Mouse (Mus musculus) C2C12 (cell line): ENCODE measurements at regions not wholly inside any gene's neighbourhood (a gene's known extent, or its start where the extent isn't known, plus 50 kb on each side); places are given as distances from the start of the nearest gene placed in this dataset.

Experiments
- H3K27me3 ChIP-seq: one replicate; pipeline ENCODE4 v1.6.1; 2011; ENCODE audit not compliant: control insufficient read depth, insufficient read depth, insufficient read length
- H3K36me3 ChIP-seq: one replicate; pipeline ENCODE4 v1.6.1; 2011; ENCODE audit not compliant: control insufficient read depth, insufficient read depth
- H3K4me3 ChIP-seq: one replicate; pipeline ENCODE4 v1.5.1; 2011; ENCODE audit warnings: mild to moderate bottlenecking, control low read depth; ENCODE audit not compliant: poor library complexity, insufficient read depth, severe bottlenecking
- H3K79me2 ChIP-seq: one replicate; pipeline ENCODE4 v1.6.1; 2011; ENCODE audit not compliant: control insufficient read depth, insufficient read depth
- H3K79me3 ChIP-seq: one replicate; pipeline ENCODE4 v1.6.1; 2011; ENCODE audit warnings: low read depth, control low read depth
- H3ac ChIP-seq: one replicate; pipeline ENCODE3; 2011; ENCODE audit warnings: low read depth; ENCODE audit not compliant: control insufficient read depth, insufficient read length
- CEBPB ChIP-seq: IDR thresholded peaks from one replicate; pipeline ENCODE4 v1.6.1; 2011; ENCODE audit warnings: low read depth, mild to moderate bottlenecking, control low read depth, moderate library complexity
- CTCF ChIP-seq: IDR thresholded peaks from one replicate; pipeline ENCODE4 v1.5.1; 2011; ENCODE audit not compliant: control insufficient read depth, insufficient read depth, insufficient read length
- FOSL1 ChIP-seq: IDR thresholded peaks from one replicate; pipeline ENCODE4 v1.8.0; 2011; ENCODE audit warnings: mild to moderate bottlenecking, low read length; ENCODE audit not compliant: poor library complexity, insufficient read depth, severe bottlenecking
- MAX ChIP-seq: IDR thresholded peaks from one replicate; pipeline ENCODE4 v1.6.1; 2011; ENCODE audit warnings: mild to moderate bottlenecking, control low read depth
- MYOD1 ChIP-seq: IDR thresholded peaks from one replicate; pipeline ENCODE4 v1.6.1; 2011; ENCODE audit warnings: low read depth; ENCODE audit not compliant: control insufficient read depth, insufficient read length
- MYOG ChIP-seq: IDR thresholded peaks from one replicate; pipeline ENCODE4 v1.6.1; 2011; ENCODE audit not compliant: control insufficient read depth, insufficient read length; ENCODE audit errors: extremely low read depth
- USF1 ChIP-seq: IDR thresholded peaks from one replicate; pipeline ENCODE4 v1.6.1; 2011; ENCODE audit warnings: low read depth, mild to moderate bottlenecking, control low read depth, moderate library complexity

DNA sequence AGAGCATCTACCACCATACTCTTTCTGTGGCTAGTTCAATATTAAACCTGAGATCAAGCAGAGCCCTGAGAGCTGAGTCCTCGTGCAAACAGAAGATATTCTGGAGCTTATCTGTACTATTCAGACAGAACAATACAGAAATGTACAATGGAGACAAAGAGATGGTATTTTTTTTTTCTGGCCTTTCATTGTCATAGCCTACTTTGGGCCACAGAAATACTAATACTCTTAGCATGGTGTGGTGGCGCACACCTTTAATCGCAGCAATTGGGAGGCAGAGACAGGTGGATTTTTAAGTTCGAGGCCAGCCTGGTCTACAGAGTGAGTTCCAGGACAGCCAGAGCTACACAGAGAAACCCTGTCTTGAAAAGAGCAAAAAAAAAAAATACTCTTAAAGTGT, 404.7 kb upstream of the Slitrk5 start:
- H3K27me3 ChIP-seq = no peaks in the 10 kb centered on the region
- no peaks in the 10 kb centered on the region for H3K79me3 ChIP-seq
- TF ChIP-seq CEBPB (no peak), FOSL1 (no peak), MYOG (no peak), MYOD1 (no peak), CTCF (no peak), USF1 (no peak), MAX (no peak)
- no peak overlapping the region for H3K4me3 ChIP-seq
- H3ac ChIP-seq = no peak overlapping the region
- no peaks in the 10 kb centered on the region for H3K79me2 ChIP-seq
- no peaks in the 10 kb centered on the region for H3K36me3 ChIP-seq

DNA sequence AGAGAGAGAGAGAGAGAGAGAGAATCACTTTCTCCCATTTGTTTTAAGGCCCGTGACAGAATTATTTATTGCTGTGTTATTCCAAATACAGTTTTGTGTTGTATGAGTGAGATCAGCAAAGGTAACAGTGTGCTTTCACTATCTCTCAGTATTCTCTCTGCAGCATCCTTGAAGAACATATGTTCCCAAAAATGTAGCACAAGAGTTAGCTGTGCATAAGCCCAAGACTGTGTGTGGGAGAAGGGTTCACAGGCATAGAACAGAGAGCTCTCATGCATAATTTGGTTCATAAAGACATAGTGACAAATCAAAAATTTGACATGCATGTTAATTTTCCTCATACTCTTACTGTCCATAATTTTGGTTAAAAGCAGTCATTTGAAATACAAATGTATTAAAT, 393.5 kb upstream of the Slitrk5 start:
- no peaks in the 10 kb centered on the region for H3K79me3 ChIP-seq
- no peak for TF ChIP-seq CEBPB
- TF ChIP-seq FOSL1 = no peak
- no peak for TF ChIP-seq USF1
- TF ChIP-seq MYOD1 = no peak
- no peak for TF ChIP-seq MAX
- no peak for TF ChIP-seq CTCF
- TF ChIP-seq MYOG = no peak
- no peak overlapping the region for H3K4me3 ChIP-seq
- H3ac ChIP-seq = no peak overlapping the region
- H3K36me3 ChIP-seq = no peaks in the 10 kb centered on the region
- no peaks in the 10 kb centered on the region for H3K79me2 ChIP-seq
- H3K27me3 ChIP-seq = no peaks in the 10 kb centered on the region

DNA sequence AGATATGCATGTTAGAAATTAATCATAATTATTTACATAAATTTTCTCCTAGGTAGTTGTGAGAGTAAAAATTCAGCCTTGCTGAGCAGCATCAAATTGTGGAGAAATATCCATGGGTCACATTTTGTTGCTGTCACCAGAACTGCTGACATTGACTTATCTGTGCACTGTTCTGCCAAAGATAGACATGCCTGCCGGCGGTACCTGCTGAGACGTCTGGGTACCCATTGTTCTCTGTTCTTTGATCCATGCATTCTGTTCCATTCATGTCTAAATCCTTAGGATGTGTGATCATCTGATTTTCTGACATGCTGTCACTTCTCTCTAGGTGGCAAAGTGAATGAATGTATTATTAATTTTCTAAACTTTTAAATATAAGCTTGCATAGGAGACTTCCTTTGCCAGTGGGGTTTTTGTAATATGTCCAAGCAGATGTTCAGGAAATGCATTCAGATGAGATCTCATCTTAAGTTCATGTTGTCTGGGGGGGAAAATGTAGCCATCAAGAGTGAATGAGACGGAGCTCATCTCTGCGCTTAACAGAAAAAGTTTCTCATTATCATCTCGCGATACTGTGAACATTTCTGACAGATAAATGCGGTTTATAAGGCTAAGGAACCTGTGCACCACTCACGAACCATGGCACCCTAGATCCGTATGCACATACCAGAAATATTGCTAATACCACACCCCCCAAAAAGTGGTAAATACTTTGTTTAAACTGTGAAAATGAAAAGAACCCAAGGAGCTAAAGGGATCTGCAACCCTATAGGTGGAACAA, 391.0 kb upstream of the Slitrk5 start:
- no peak for TF ChIP-seq MYOG
- no peak for TF ChIP-seq MYOD1
- TF ChIP-seq MAX = no peak
- TF ChIP-seq USF1 = no peak
- TF ChIP-seq CEBPB = no peak
- TF ChIP-seq CTCF = no peak
- no peak for TF ChIP-seq FOSL1
- no peaks in the 10 kb centered on the region for H3K36me3 ChIP-seq
- H3K4me3 ChIP-seq = no peak overlapping the region
- H3K79me3 ChIP-seq = no peaks in the 10 kb centered on the region
- no peak overlapping the region for H3ac ChIP-seq
- H3K79me2 ChIP-seq = no peaks in the 10 kb centered on the region
- no peaks in the 10 kb centered on the region for H3K27me3 ChIP-seq

DNA sequence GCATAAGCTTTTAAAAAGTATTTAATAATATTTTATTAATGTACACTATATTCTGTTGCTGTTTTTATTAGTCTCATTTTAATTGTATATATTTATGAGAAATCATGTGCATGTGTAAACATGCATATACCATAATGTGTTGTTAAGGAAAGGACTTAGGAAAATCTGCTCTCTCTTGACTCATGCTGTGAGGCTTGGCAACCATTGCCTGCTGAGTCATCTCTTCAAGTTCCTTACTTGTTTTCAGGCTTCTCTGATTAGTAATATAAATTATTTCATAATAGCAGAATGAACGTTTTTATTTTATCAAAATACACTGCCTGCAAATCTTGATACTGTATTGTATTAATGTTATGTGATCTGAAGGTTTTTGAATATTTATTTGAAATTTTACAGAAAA, 388.9 kb upstream of the Slitrk5 start:
- H3K79me3 ChIP-seq = no peaks in the 10 kb centered on the region
- H3K4me3 ChIP-seq = no peak overlapping the region
- no peak overlapping the region for H3ac ChIP-seq
- no peak for TF ChIP-seq CEBPB
- TF ChIP-seq FOSL1 = no peak
- no peak for TF ChIP-seq USF1
- no peak for TF ChIP-seq CTCF
- no peak for TF ChIP-seq MAX
- TF ChIP-seq MYOG = no peak
- TF ChIP-seq MYOD1 = no peak
- no peaks in the 10 kb centered on the region for H3K36me3 ChIP-seq
- no peaks in the 10 kb centered on the region for H3K79me2 ChIP-seq
- H3K27me3 ChIP-seq = no peaks in the 10 kb centered on the region

DNA sequence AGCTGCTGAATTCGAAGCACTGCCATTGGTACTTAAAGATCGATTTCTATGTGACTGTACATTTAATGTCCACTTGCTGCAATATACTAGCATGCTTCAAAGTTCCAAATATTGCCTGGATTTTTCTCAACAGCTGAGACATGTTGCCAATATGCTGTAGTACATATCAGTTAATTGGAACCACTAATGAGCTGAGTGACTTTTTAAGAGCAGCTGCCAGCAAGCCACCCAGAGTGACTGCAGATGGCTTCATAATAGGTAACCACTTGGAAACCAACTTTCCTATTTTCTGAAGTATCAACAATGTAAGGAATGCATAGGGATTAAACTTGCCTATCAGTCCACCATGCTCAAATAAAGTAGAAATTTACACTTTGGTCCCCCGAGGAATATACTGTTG, 379.4 kb upstream of the Slitrk5 start:
- Histone ChIP-seq H3K79me2 (no peaks in the 10 kb centered on the region), H3K4me3 (no peak overlapping the region), H3ac (no peak overlapping the region), H3K36me3 (no peaks in the 10 kb centered on the region), H3K27me3 (no peaks in the 10 kb centered on the region), H3K79me3 (no peaks in the 10 kb centered on the region)
- TF ChIP-seq USF1 = no peak
- TF ChIP-seq FOSL1 = no peak
- no peak for TF ChIP-seq MYOG
- no peak for TF ChIP-seq MYOD1
- TF ChIP-seq CTCF = no peak
- TF ChIP-seq MAX = no peak
- no peak for TF ChIP-seq CEBPB
